1 mouse cellular context compared by ENCODE assay signal in the genomic region with DNA sequence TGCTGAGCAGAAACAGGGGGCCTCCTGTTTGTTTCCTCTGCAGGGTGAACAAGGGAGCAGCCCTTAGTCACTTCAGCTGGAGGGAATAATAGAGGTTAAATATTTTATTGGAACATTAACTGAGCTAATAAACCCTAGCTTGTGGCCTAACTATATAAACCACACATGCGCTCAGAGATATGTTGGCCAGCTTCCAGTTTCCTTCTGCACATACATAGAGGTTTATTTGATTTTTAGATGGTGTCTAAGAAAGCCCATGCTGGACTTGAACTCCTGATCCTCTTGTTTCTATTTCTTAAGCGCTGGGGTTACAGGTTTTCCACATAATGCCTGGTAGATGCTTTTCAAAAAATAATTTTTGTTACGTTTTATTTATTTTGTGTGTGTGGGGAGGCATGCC.
TF ChIP-seq lines count a peak whose summit lies in the region.

No protein-coding gene starts in this region.

TF ChIP-seq in MEL, 35 proteins besides CTCF, POLR2A, EP300 and RAD21:
- TF ChIP-seq RCOR1 (IDR thresholded peaks at IDR 0.05; ENCODE audit: low read depth, low read length) = peak; percentile 47
- no peak for TF ChIP-seq TBP (IDR thresholded peaks at IDR 0.05; ENCODE audit: low read depth, low read length)
